20 mouse cellular contexts compared by ENCODE assay signal in the genomic region with DNA sequence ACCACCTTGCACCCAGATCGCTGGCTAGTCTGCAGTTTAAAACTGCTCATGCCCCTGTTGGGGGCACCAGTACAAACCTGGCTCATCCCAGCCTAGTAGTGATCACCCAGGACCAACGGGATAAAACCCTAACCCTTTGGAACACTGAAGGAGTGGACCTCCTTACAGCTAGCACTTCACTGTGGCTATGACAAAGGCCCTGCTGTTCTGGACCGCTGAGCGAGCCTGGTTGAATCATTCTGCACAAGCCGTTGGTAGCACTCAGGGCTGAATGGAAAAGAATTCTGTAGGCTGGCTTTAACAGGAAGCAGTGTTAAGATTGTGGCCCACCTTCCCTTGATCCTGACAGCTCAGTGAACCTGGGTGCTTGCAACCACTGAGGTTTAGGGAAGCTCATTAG.
A peak's percentile ranks its signal among the peaks of the same experiment; 100 is the strongest.
DNase-seq lines count a peak whose midpoint lies in the region; ATAC-seq and TF ChIP-seq lines count a peak whose summit lies in the region.
"Had no signal": no experiment of that assay in that cellular context is flagged by ENCODE, and none has a peak within 500 bp of the region (broad histone marks: within the 10 kb centered on the region; RNA-seq: fewer than 3 reads in every experiment).

No protein-coding gene starts in this region.

- H3K27me3 ChIP-seq in hindbrain, postnatal 0 days (ENCODE audit: insufficient read depth, low read length): no peaks in the 10 kb centered on the region
- H3K27me3 ChIP-seq in hindbrain, embryonic 10.5 days (ENCODE audit: insufficient read depth, poor library complexity, severe bottlenecking): no peaks in the 10 kb centered on the region
- H3K27me3 ChIP-seq in lung, embryonic 16.5 days (ENCODE audit: control insufficient read depth, insufficient read depth, low read depth, low read length): no peaks in the 10 kb centered on the region
- H3K27me3 ChIP-seq in neural tube, embryonic 15.5 days (replicated peaks): no peaks in the 10 kb centered on the region
- H3K27me3 ChIP-seq: limb, embryonic 12.5 days had no signal

- ATAC-seq in hindbrain, postnatal 0 days: no peak
- ATAC-seq in lung, embryonic 16.5 days (ENCODE audit: low read depth): peak; percentile 60; the same call in 1 of the 2 replicates
- ATAC-seq in neural tube, embryonic 15.5 days (ENCODE audit: low FRiP score): no peak
- ATAC-seq: inflammation-experienced regulatory T-cells, adult 6 months; liver, postnatal 0 days; midbrain, embryonic 16.5 days had no signal

- no peak overlapping the region for H3K4me2 ChIP-seq in hindbrain, postnatal 0 days (ENCODE audit: low read depth, low read length)
- H3K4me2 ChIP-seq in lung, embryonic 16.5 days (ENCODE audit: low read depth, low read length): no peak overlapping the region
- no peak overlapping the region for H3K4me2 ChIP-seq in neural tube, embryonic 15.5 days
- H3K4me2 ChIP-seq: heart, embryonic 12.5 days; limb, embryonic 12.5 days; liver, embryonic 11.5 days had no signal

- WGBS in hindbrain, postnatal 0 days: 48% methylated on average over 5 of the region's 5 CpGs
- 52% methylated on average over 5 of the region's 5 CpGs for WGBS in hindbrain, embryonic 10.5 days
- WGBS in lung, embryonic 16.5 days: 51% methylated on average over 5 of the region's 5 CpGs
- 51% methylated on average over 5 of the region's 5 CpGs for WGBS in neural tube, embryonic 15.5 days

- H3K4me3 ChIP-seq in hindbrain, postnatal 0 days (ENCODE audit: low read length): no peak overlapping the region
- H3K4me3 ChIP-seq in hindbrain, embryonic 10.5 days: no peak overlapping the region
- H3K4me3 ChIP-seq in lung, embryonic 16.5 days (ENCODE audit: low read length): no peak overlapping the region
- no peak overlapping the region for H3K4me3 ChIP-seq in neural tube, embryonic 15.5 days (replicated peaks)
- H3K4me3 ChIP-seq: heart, embryonic 12.5 days; limb, embryonic 12.5 days had no signal

- TF ChIP-seq CTCF in hindbrain, postnatal 0 days (IDR thresholded peaks at IDR 0.05; ENCODE audit: low read depth): no peak

- H3K27ac ChIP-seq in hindbrain, postnatal 0 days: no peak overlapping the region
- H3K27ac ChIP-seq in hindbrain, embryonic 10.5 days: no peak overlapping the region
- H3K27ac ChIP-seq in lung, embryonic 16.5 days (ENCODE audit: low read length): no peak overlapping the region
- H3K27ac ChIP-seq in neural tube, embryonic 15.5 days (replicated peaks): no peak overlapping the region
- H3K27ac ChIP-seq: limb, embryonic 12.5 days had no signal

- no peak overlapping the region for H3K9ac ChIP-seq in hindbrain, postnatal 0 days (replicated peaks; ENCODE audit: low read length)
- H3K9ac ChIP-seq in lung, embryonic 16.5 days (ENCODE audit: low read length): no peak overlapping the region
- H3K9ac ChIP-seq in neural tube, embryonic 15.5 days (replicated peaks): no peak overlapping the region
- H3K9ac ChIP-seq: heart, embryonic 12.5 days; limb, embryonic 12.5 days; liver, postnatal 0 days had no signal

- H3K4me1 ChIP-seq in hindbrain, postnatal 0 days (ENCODE audit: insufficient read depth, low read length): no peaks in the 10 kb centered on the region
- H3K4me1 ChIP-seq in hindbrain, embryonic 10.5 days (replicated peaks): no peaks in the 10 kb centered on the region
- peaks cover 7% of the 10 kb centered on the region; the same call in 1 of the 2 replicates for H3K4me1 ChIP-seq in lung, embryonic 16.5 days (replicated peaks; ENCODE audit: control insufficient read depth, insufficient read depth, low read length)
- no peaks in the 10 kb centered on the region for H3K4me1 ChIP-seq in neural tube, embryonic 15.5 days
- H3K4me1 ChIP-seq: limb, embryonic 12.5 days had no signal

- DNase-seq in hindbrain, postnatal 0 days (ENCODE audit: low spot score): peak; percentile 10
- DNase-seq in hindbrain, embryonic 10.5 days (ENCODE audit: low spot score): no peak
- DNase-seq in lung, postnatal 4 days: no peak
- DNase-seq in right cerebral cortex, postnatal 14 days: peak; percentile 11
- DNase-seq in right cerebral cortex, postnatal 25 days: no peak
- DNase-seq: adrenal gland, postnatal 10 days; cerebellum, adult 9-11 months; gastrocnemius, postnatal 10 days; heart, postnatal 10 days; kidney, adult 18-20 months; kidney, postnatal 10 days; liver, postnatal 0 days; spleen, adult 18-20 months had no signal

- no peaks in the 10 kb centered on the region for H3K36me3 ChIP-seq in hindbrain, postnatal 0 days (ENCODE audit: insufficient read depth, low read length)
- no peaks in the 10 kb centered on the region for H3K36me3 ChIP-seq in hindbrain, embryonic 10.5 days
- no peaks in the 10 kb centered on the region for H3K36me3 ChIP-seq in lung, embryonic 16.5 days (ENCODE audit: control insufficient read depth, insufficient read depth, low read length)
- no peaks in the 10 kb centered on the region for H3K36me3 ChIP-seq in neural tube, embryonic 15.5 days
- H3K36me3 ChIP-seq: heart, embryonic 12.5 days; limb, embryonic 12.5 days had no signal

- H3K9me3 ChIP-seq in hindbrain, postnatal 0 days (ENCODE audit: low read length): no peaks in the 10 kb centered on the region
- H3K9me3 ChIP-seq in hindbrain, embryonic 10.5 days: no peaks in the 10 kb centered on the region
- H3K9me3 ChIP-seq in lung, embryonic 16.5 days (ENCODE audit: control insufficient read depth, low read length): no peaks in the 10 kb centered on the region
- H3K9me3 ChIP-seq in neural tube, embryonic 15.5 days (replicated peaks): no peaks in the 10 kb centered on the region
- H3K9me3 ChIP-seq: heart, embryonic 12.5 days; limb, embryonic 12.5 days had no signal

Comparison
In these comparisons a context has a peak if more than half of its experiments do, and no peak if none do; other contexts are left out.
1. DNase-seq: peak in hindbrain, postnatal 0 days (single experiment) and right cerebral cortex, postnatal 14 days (single experiment); none in hindbrain, embryonic 10.5 days (single experiment), lung, postnatal 4 days (0 of 2) and right cerebral cortex, postnatal 25 days (single experiment).